Mouse (Mus musculus) A20 (cell line): ENCODE measurements at regions not wholly inside any gene's neighbourhood (a gene's known extent, or its start where the extent isn't known, plus 50 kb on each side); places are given as distances from the start of the nearest gene placed in this dataset.

Experiments
- DNase-seq: peaks from one replicate; pipeline ENCODE4 v3.0.0-alpha.2; 2011; ENCODE audit warnings: low read depth, low spot score

DNA sequence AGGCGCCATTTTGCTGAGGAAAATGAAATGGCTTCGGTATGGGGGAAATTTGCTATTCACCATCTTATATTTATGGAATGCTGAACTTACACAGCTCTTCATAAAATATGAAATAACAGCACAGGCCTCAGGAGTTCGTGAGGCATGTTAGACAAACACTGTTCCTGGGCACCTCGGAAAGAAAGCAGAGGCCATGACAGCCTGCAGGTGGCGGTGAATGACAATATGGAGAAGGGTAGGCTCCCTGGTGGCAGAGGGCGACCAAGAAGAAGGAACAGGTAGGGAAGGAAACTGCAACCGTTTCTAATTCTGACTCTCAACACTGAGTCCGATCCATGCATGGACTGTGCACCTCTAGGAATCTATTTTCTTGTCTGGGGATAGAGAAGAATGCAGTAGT, 553.6 kb upstream of the Tmpo start:
- no peak for DNase-seq

DNA sequence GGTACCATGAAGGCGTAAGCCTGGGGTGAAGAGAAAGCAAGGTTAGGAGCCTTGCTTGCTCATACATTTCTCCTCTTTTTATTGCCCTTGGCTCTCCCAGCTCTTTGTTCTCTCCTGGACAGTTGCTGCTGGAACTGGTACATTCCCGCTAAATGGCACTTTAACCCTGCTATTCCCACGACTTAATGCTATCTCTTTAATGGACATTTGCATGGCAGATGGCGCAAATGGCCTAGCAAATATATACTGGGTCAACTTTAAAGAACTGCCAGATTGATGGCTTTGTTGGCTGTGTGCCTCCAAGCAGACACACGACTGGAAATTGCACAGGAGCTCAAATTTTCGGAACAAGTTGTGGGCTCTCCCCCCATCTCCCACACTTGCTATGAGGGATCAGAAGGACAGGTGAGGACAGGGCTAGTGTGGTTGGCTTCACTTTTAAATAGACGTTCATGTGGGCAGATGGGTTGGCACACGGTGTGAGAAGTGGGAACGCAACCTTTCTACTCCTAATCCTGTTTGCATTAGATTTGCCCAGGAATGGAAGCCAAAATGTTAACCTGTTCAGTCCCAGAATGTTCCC, 551.0 kb upstream of the Tmpo start:
- no peak for DNase-seq

DNA sequence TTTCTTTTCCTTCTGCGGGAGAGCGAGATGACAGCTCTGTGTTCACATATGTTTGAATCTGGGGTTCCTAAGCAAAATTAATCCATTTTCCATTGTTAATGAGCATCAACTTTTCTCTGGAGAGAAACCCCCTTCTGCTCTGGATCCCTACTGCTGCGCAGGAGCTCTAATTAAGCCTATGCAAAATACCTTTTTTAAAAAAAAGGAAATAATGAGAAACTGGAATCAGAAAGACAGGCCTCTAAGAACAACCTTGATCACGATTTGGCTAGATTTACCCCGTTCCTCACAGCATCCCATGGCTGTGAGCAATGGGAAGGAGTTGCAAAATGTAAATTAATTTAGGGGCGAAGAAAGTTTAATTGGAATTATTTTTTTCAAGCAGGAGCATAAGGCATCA, 548.9 kb upstream of the Tmpo start:
- no peak for DNase-seq

DNA sequence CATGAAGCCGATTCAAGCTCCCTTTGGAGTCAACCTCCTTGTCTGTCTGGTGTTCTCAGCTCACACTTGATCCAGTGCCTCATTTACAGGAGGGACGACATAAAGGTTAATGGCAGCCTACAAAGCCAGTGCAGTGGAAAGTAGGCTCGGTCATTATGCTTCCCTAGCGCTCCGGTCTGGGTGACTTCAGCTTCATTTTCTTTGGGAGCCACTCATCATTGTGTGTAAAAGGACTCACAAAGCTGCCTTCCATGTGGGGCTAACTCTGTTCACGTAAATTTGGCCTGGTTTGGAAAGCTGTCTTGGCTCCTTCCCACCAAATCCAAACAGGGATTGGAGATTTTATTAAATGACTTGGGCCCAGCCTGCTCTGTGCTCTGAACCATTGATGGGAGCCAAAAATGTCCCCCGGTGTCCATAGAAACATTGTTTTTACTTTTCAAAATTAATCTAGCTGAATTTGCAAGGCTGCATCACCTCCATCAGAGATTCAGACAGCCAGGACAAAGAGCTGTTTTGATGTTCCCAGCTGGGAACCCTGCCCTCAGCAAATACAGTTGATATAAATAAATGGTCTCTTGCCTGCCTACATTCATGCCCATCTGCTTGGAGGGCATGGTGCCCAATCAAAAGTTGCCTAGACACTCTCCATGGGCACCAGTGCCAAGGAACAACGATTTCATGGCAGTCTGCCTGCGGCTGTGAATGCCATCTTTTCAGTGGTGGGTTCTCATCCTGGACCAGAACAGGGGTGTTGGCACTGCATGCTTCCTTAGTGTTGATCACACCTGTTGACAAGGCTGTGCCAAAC, 538.7 kb upstream of the Tmpo start:
- DNase-seq, result no peak

DNA sequence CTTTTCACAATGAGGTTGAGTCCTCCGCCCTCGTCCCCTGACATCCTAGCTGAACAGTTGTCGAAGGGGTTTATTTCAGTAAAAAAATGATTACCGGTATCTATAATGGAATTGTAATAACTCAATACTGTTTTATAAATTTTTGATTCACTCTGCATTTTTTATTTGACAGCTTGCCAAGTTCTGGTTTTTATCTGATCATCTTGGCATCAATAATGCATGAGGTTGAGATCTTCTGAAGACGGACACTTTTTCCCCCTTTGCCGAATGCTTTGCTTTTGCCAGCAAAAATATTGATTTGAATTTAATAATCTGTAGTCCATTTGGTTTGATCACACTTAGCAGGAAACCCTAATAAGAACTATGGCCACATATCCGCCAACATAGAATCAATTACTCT, 535.5 kb upstream of the Tmpo start:
- DNase-seq, result no peak

DNA sequence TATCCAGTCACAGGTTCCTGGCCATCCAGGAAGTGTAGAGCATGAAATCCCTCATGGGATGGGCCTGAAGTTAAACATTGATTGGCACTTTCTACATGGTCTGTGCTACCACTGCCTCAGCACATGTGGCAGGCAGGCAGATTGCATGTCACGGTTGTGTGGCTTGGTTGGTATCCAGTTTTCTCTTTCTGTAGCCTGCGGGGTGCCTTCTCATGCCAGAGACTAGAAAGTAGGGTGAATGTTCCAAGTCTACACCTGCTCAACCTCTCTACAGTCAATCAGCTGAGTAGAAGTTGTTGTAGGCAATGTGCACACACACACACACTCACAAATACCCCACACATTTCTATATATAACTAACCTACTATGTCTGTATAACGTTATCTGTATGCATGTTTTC, 533.5 kb upstream of the Tmpo start:
- no peak for DNase-seq

DNA sequence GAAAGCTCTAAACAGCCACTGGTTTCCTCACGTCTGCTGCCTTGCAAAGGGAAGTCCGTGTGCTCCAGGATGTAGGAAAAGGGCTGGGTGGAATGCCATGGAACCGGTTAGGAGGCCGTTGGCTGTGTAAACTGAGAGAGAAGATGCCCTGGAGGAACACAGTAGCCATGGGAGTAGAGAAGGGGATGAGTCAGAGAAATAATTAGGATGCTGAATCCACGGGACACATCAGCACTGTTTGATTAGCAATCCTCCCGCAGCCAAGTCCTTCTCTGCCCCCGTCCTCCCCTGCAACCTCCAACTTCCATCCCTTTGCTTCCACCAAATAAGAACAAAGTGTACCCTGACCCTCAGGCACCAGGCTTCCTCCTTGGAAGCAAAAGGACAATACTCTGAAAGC, 532.4 kb upstream of the Tmpo start:
- no peak for DNase-seq

DNA sequence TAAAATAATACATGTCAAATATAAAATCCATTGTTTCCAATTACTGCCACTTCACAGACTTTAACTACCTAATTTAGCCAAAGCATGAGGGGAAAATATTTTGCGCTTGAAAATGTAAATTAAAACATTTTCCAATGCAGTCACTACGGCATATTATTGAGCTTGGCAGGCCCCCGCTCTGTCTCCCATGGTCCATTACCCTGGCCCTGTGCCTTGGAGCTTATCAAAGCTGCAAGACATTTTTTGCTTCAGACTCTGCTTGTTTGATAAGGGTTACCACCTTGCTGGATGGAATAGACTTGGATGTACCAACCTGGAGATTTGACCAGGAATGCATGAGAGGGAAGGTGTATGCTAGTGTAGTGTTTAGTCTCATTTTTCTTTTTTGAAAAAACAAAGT, 525.7 kb upstream of the Tmpo start:
- DNase-seq, result no peak

DNA sequence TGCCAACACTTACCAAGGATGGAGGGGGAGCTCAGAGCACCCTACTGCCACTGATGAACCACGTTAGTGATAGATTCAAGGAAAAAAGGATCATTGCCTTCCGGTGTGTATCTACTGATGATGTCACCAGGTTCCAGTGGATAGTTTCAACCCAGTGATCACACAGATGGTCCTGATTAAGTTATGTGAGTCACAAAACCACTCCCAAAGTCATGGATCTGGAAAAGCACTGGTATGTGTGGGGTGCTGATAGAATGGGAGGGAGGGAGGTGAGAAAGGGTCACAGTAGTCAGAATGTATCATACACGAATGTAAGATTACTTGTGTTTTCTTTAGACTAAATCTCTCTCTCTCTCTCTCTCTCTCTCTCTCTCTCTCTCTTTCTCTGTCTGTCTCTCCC, 523.6 kb upstream of the Tmpo start:
- DNase-seq, result no peak

DNA sequence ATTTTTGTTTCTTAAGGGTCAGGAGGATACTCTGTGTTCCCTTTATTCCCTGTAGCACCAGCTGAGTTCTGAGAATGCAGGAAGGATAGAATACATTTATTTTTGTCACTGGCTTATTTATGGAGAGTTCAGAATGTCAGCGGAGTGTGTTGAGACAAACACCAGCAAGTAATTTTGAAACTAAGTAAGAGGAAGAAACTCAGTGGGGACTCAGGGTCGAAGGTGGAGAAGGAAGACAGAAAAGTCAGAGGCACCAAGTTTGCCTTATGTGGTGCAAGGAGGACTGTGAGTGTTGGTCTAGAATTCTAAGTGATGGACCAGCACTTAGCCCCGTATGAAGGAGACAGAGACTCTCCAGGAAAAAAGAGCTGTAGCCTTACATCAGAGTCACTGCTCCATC, 520.7 kb upstream of the Tmpo start:
- peak; percentile 3 for DNase-seq

DNA sequence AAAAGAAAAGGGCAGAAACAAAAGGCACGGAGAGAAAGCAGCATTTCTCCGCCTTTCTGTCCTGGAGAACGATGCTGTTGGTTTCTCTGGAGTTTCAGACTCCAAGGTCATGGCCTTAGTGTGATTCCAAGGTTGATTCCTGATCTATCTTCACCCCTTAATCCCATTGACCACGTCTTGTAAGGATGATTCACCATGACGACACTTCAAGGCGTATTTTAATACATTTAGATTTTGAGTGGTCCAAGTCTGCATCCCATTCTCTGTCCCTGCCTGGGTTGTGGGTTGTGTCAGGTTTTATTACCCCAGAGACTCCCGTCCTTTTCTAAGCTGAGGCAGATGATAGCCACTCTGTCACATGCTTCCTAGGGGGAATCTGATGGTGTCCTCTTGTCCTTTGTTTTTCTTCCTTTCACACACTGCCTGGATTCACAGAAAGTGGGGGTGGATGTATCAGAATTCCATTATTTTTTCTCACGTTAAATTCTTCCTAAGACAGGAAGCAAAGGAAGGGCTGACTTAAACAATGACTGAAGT, 505.0 kb upstream of the Tmpo start:
- DNase-seq, result no peak

DNA sequence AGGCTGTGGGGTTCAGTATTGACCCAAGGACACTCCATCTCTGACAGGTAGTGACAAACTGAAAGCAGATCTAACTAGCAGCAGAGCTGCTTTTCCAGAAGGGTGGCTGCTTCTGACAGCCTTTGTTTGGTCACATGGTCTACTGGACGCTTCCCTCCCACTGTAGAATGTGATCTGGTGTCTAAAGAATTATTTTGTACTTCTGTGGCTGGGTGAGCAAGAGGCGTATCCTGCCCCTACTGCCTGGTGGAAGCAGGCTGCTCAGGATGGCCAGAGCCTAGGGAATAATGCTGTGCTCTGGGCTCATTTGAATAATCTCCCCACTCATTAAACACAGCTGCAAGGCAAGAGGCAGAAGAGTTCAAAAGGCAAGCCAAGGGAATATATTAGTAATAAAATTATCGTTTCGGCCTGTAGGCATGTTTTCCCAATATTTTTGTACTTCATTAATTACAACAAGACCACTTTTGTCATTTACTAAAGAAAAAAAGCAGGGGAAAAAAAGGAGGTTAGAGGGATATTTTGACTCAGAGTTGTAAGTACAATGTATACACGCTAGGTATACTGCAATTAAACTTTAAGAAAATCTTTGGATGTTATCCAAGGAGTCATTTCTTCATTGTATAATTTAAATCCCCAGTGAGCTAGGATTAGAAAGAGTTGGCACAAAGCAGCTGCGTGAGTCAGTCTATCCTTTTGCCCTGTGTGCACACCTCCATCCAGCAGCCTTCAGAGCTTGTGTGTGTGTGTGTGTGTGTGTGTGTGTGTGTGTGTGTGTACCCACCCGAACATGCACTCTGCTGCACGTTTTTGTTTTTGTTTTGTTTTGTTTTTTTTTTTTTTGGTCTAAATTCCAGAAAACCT, 504.3 kb upstream of the Tmpo start:
- DNase-seq, result no peak

DNA sequence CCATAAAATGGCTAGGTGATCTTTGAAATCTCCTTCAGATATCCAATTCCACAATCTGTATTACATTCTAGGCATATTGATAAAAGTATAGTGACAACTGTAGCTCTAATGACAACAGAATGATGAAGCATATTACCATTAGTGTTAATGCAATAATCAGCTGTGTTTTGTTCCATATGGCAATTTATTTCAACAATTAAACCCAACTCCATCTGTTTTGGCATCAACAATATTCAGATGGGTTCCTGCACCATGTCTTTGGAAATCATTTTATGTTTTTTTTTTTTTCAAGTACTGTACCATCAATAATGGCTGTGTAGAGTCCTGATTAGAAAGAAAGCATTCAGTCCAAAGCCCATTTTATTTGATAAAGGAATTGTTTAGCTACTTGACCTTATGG, 498.5 kb upstream of the Tmpo start:
- DNase-seq, result no peak

DNA sequence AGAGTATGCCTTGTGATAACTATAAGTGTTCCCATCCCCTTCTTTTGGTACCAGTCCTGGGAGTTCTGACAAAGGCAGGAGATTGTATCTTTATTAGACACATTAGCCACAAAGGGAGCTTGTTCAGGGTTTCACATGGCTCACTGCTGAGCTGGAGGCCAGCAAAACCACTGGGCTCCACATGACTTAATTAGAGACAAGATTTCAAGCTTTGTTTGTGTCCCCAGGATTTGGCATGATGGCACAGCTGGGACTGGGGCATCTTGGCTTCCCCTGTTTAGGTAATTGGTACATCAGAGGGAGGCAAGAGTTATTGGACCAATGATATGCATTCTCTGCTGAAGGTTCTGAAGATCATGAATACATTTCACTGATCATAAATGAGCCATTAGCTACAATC, 456.8 kb upstream of the Tmpo start:
- no peak for DNase-seq

DNA sequence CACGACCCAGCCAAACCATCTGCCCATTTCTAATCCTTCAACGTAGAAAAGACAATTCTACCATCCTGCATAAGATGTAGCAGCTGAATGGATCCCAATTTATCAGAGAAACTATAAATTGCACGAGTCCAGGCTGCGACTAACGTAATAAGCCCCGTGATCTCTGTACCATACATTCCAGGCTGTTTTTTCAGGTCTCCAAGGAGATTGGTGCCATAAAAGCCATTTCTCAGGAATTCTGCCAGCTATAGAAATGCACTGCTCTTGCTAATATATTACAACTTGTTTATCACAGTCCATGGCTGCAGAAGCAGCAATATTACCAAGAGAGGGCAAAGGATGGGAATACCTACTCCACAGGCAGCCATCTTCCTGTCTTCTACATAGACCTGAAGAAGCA, 447.6 kb upstream of the Tmpo start:
- no peak for DNase-seq

DNA sequence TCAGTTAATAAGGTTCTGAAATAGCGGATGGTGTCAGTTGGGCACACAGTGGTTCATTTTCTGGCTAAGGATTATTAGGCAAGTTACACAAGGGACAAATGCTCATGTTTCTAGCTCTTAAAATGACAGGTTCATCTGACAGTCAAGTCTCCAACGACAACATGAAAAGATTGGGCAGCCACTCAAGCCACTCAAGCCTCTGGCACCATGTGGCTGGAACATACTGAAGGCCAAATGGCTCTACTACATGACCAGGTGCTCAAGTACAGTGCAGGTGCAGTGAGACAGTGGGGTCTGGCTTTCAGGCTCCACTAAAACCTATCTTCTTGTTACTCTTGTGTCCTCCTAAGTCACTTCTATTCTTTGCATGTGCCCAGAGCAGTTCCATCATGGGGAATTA, 441.2 kb upstream of the Tmpo start:
- no peak for DNase-seq

DNA sequence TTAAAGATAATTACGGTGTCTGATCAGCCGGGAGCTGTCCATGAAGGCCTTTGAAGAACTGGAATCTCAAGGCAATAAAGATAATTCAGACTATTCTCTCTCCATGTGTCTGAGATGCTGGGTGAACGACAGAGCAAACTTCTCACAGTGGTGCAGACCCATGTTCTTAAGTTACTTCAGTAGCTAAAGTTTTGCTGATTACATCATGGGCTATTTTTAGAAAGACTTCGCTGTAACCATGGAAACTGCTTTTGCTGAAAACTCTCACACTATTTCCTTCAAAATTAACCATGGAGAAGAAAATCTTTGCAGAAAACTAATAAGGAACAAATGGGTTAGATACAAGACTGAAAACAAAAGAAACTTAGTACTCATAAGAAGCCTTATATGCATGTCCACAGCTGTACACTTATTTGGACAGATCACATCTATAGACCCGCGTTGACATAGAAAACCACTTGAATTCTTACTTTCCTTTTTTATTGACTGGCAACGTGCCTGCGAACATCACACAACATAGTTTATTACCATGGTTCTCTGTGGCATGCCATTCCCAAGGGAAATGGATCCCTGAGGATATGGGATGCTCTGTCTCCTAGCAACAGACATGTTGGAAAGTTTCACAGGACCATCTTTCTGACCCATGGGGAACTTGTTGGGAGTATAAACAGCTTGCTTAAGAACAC, 432.8 kb upstream of the Tmpo start:
- DNase-seq, result no peak

DNA sequence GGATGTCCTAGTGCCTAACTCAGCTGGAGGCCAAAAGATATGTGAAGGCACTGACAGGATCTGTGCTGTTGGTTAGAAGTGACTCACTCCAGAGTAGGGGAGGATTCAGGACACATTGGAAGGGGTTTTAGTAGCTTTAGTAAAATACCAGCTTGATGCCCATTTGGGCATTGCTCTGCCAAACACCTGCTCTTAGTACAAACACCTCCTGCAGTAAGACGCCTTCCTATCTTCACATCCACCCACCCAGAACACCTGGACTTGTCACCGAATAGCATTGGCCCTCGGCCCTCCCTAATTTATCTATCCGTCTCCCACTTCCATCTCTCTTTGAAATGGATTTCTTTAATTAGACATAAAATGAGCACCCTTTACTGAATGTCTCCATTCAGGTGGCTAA, 430.9 kb upstream of the Tmpo start:
- DNase-seq, result no peak

DNA sequence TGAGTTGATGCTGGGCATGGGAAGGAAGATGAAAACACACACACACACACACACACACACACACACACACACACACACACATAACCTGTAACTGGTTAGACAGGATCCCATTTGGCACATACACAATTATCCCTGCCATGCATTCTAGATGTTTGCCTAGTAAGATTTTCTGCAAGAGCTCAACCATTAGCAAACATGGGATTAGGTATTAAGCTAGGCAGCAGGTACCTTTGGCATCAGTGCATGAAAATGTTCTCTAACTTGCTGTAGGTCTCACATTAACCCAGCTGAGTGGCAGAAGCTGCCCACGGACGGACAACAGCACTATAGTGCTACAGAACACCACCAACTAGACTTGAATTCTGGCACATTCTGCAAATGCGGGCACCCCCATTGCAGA, 413.8 kb upstream of the Tmpo start:
- no peak for DNase-seq

DNA sequence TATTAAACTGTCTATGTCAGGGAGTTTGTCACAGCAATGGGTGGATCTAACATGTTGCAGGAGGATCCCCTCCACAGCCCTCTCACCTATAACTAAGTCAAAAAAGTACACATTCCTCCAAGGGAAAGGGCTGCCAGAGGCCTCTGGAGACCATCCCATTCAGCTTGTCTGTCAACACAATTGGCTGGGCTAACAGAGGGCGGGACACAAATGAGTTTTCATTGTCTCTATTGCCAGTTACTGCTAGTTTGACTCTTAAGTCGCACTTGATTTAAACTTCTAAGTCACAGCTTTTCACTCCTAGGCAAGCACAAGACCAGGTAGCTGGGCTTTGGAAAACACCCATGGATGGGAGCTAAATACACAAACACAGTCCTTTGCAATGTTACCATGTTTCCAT, 412.3 kb upstream of the Tmpo start:
- DNase-seq, result no peak

DNA sequence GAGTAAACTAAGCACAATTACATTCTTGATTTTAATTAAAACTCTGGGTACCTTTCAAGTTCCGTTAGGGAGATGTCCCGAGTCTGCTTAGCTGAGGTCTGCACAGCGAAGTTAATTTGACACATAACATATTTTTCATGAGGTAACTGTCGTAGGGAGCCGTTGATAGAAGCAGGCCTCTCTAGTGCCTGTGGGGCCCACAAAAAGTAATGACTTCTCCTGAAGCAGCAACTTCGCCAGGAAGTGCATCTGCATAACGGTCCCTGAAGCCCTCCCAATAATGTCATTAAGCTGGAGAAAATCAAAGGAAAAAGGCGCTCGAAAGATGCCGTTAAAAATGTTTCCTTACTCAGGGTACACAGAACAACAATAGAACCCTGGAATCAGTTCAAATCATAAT, 410.7 kb upstream of the Tmpo start:
- DNase-seq, result no peak

DNA sequence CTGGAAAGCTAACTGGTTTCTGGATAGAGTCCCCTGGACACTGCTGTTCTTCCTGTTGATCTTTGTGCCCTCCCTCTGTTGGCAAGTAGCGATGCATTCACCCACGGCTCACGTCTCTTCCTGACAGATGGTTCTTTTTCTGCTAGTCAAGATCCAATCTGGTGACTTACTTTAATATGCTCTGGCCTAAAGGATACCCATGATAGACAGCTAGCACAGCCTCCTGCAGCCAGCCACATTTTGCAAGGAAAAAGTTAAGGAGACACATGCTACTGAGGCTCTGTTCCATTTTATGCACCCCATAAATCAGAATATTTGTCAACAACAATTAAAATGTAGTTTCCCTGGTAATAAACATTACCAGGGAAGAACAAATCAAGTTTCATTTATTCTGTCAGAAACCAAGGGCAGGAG, 410.3 kb upstream of the Tmpo start:
- no peak for DNase-seq
